Mouse (Mus musculus): ENCODE measurements at regions not wholly inside any gene's neighbourhood (a gene's known extent, or its start where the extent isn't known, plus 50 kb on each side); places are given as distances from the start of the nearest gene placed in this dataset.

- no peak for DNase-seq
Measured at GRCm38 (mm10) chr1:43371863-43372262, 72.5 kb upstream of the Nck2 start.

GRCm38 (mm10) chr1:43374946-43375345 is 69.4 kb upstream of the Nck2 start:
- DNase-seq, result no peak

- DNase-seq, result no peak
Measured at GRCm38 (mm10) chr1:43375851-43376250, 68.5 kb upstream of the Nck2 start.

- no peak for DNase-seq
Measured at GRCm38 (mm10) chr1:43377491-43378263, 66.7 kb upstream of the Nck2 start.

GRCm38 (mm10) chr1:43385008-43385407 is 59.4 kb upstream of the Nck2 start:
- no peak for DNase-seq

- DNase-seq, result no peak
Measured at GRCm38 (mm10) chr1:43394035-43394434, 50.3 kb upstream of the Nck2 start.
